Mouse (Mus musculus): Measurements from ENCODE around the gene Slc35a3. TPM values are rescaled to one million over a fixed set of nuclear protein-coding genes. Genes with fewer than 3 reads are reported as not detected.

Gene Slc35a3
- total and polyA plus RNA-seq, 3 experiments: 16.3 to 45.7 (median 24.6) TPM

DNA sequence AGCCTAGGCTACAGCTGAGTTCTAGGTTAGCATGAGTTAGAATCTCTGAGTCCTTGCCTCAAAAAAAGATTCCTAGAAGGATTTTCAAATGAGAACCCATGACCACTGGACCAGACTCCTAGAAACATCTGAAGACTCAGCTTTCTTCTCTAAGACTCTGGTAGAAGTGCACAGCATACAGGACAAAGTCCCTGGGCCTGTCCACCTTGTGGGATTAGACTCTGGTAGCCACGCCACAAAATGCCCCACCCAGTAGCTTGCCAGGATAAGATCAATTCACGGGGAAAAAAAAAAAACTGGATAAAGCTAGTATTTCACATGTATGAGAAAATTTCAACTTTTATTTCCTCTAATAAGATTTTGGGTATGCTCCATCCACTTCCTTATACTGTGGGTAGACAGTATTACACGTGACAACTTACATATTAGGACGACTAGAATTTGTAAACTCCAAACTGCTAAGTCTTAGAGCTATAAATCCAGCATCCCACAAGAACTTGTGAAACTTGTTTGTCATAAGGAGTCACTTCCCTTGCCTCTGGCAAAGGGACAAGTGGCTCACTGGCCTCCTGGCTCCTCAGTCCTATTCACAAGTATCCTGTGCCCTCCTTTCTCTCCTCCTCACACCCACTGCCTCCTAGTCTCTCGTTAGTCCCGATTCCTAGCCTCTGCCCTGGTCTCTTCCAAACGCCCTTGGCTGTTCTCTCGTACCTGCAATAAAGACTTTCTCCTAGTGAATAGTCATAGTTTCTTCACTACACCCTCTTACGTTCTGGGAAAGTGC is 74.7 kb downstream of the Slc35a3 start (continued):
- no peak for TF ChIP-seq ZNF384 (IDR thresholded peaks at IDR 0.05; ENCODE audit: low read depth, low read length)
- TF ChIP-seq MYC (IDR thresholded peaks at IDR 0.05; ENCODE audit: low read depth, low read length): no peak

DNA sequence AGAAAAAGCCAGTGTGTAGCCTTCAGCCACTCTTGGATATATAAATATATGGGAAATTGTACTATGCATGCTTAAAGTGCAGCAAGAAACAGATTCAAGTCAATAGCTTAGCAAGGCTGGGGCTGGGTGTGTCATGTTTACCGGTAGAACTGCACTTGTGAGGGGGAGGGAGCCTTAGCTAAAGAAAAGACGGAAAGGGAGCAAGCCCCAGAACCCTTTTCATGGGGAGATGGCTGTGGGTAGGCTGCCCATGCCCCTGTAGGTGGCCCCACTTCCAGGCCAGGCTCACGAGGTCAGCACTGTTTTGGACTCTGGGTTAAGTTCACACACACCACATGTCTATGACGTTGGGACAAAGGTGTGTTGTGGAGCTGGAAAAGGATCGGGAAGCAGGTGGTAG is 76.8 kb downstream of the Slc35a3 start:
- in situ Hi-C loops (cut with MboI; ENCODE audit: low pct_ligation_motif_present, low pct_unique_long_range_greater_than_20kb, low sequenced_read_pairs): no loop called here
- H3K4me1 ChIP-seq (ENCODE audit: control insufficient read depth in 1 of 2, insufficient read depth in 2 of 2): peaks cover 0 to 7% of the 10 kb centered on the region in 2 experiments; a peak in 2 of 4 replicates
- no peak for DNase-seq (ENCODE audit: extremely low read depth)
- H3K27ac ChIP-seq (ENCODE audit: insufficient read depth, low read depth): no peak overlapping the region
- H3K36me3 ChIP-seq (replicated peaks in 1 of 2; ENCODE audit: control insufficient read depth in 1 of 2, insufficient read depth in 1 of 2, low read length in 1 of 2): peaks cover 53 to 94% of the 10 kb centered on the region in 2 experiments
- H3K4me2 ChIP-seq (ENCODE audit: insufficient read depth, low read depth, poor library complexity, severe bottlenecking): no peak overlapping the region
- H3K9ac ChIP-seq (ENCODE audit: insufficient read depth, low read depth): no peak overlapping the region
- dilution Hi-C loops (cut with MboI; ENCODE audit: extremely low pct_ligation_motif_present, extremely low pct_unique_long_range_greater_than_20kb, low sequenced_read_pairs): no loop called here
- H3K4me3 ChIP-seq (replicated peaks in 1 of 3; ENCODE audit: low read depth in 2 of 3, low read length in 2 of 3, poor library complexity in 1 of 3): no peak overlapping the region
- H3K9me3 ChIP-seq (replicated peaks; ENCODE audit: low read length): no peaks in the 10 kb centered on the region
- H3K79me2 ChIP-seq (replicated peaks; ENCODE audit: control insufficient read depth, extremely low read depth, insufficient read depth, poor library complexity, severe bottlenecking): no peaks in the 10 kb centered on the region; the same call in 1 of the 2 replicates
- no peak for TF ChIP-seq RAD21 (IDR thresholded peaks at IDR 0.05; ENCODE audit: low read depth, low read length)
- no peak for TF ChIP-seq ZKSCAN1 (IDR thresholded peaks at IDR 0.05; ENCODE audit: borderline replicate concordance, low read depth, low read length)
- TF ChIP-seq NRF1 (IDR thresholded peaks at IDR 0.05; ENCODE audit: low read depth, low read length): no peak
- no peak for TF ChIP-seq JUND (conservative IDR thresholded peaks at IDR 0.05; ENCODE audit: low read depth, low read length)
- no peak for TF ChIP-seq SMC3 (IDR thresholded peaks at IDR 0.05; ENCODE audit: low read depth, low read length)
- no peak for TF ChIP-seq JUN (IDR thresholded peaks at IDR 0.05; ENCODE audit: insufficient read depth, low read depth, low read length)
- no peak for TF ChIP-seq USF1 (IDR thresholded peaks at IDR 0.05; ENCODE audit: low read depth, low read length)
- TF ChIP-seq KAT2A (IDR thresholded peaks at IDR 0.05; ENCODE audit: insufficient replicate concordance, low read length): no peak
- TF ChIP-seq ELF1 (IDR thresholded peaks at IDR 0.05; ENCODE audit: low read depth, low read length): no peak
- TF ChIP-seq HCFC1 (IDR thresholded peaks at IDR 0.05; ENCODE audit: low read depth, low read length): no peak
- H3K27me3 ChIP-seq (replicated peaks): no peaks in the 10 kb centered on the region

DNA sequence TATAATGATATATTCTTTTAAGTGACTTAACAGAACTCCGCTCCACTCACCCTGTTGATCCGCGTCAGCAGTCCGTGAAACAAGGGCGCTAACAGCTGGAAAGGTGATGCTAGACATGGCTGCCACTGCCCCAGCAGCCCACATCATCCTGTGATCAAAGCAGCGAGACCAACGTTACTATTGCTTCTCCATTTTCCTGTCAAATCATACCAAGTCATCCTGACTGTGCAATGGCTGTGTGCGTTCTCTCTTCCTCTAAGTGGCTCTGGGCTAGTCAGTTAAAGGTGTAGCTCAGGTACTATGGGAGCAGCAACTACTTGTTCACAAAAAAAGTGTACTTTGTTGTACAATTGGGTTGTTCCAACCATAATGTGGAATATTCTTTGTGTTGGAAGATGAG is 77.8 kb downstream of the Slc35a3 start:
- DNase-seq (ENCODE audit: extremely low read depth): no peak

More for the DNA sequence above, 77.8 kb downstream of the Slc35a3 start:
- Histone ChIP-seq H3K9me3 (replicated peaks; ENCODE audit: low read length) (no peaks in the 10 kb centered on the region), H3K79me2 (replicated peaks; ENCODE audit: control insufficient read depth, extremely low read depth, insufficient read depth, poor library complexity, severe bottlenecking) (no peaks in the 10 kb centered on the region; the same call in 1 of the 2 replicates), H3K9ac (ENCODE audit: insufficient read depth, low read depth) (no peak overlapping the region), H3K4me1 (ENCODE audit: control insufficient read depth in 1 of 2, insufficient read depth in 2 of 2) (peaks cover 0 to 4% of the 10 kb centered on the region in 2 experiments; a peak in 1 of 4 replicates), H3K36me3 (replicated peaks in 1 of 2; ENCODE audit: control insufficient read depth in 1 of 2, insufficient read depth in 1 of 2, low read length in 1 of 2) (peaks cover 52 to 94% of the 10 kb centered on the region in 2 experiments), H3K4me3 (replicated peaks in 1 of 3; ENCODE audit: low read depth in 2 of 3, low read length in 2 of 3, poor library complexity in 1 of 3) (no peak overlapping the region), H3K27me3 (replicated peaks) (no peaks in the 10 kb centered on the region), H3K4me2 (ENCODE audit: insufficient read depth, low read depth, poor library complexity, severe bottlenecking) (no peak overlapping the region), H3K27ac (ENCODE audit: insufficient read depth, low read depth) (no peak overlapping the region)
- no peak for TF ChIP-seq RAD21 (IDR thresholded peaks at IDR 0.05; ENCODE audit: low read depth, low read length)
- no peak for TF ChIP-seq ZKSCAN1 (IDR thresholded peaks at IDR 0.05; ENCODE audit: borderline replicate concordance, low read depth, low read length)
- TF ChIP-seq USF1 (IDR thresholded peaks at IDR 0.05; ENCODE audit: low read depth, low read length): no peak
- TF ChIP-seq NRF1 (IDR thresholded peaks at IDR 0.05; ENCODE audit: low read depth, low read length): no peak
- no peak for TF ChIP-seq ZMIZ1 (IDR thresholded peaks at IDR 0.05; ENCODE audit: low read depth, low read length)
- TF ChIP-seq PAX5 (IDR thresholded peaks at IDR 0.05; ENCODE audit: low read length): no peak
- no peak for TF ChIP-seq KAT2A (IDR thresholded peaks at IDR 0.05; ENCODE audit: insufficient replicate concordance, low read length)
- no peak for TF ChIP-seq MAX (IDR thresholded peaks at IDR 0.05; ENCODE audit: low read length)
- no peak for TF ChIP-seq TBP (conservative IDR thresholded peaks at IDR 0.05; ENCODE audit: low read depth, low read length)
- no peak for TF ChIP-seq MYC (IDR thresholded peaks at IDR 0.05; ENCODE audit: low read depth, low read length)
- TF ChIP-seq UBTF (IDR thresholded peaks at IDR 0.05; ENCODE audit: low read depth, low read length): no peak
- TF ChIP-seq RCOR1 (conservative IDR thresholded peaks at IDR 0.05; ENCODE audit: low read depth, low read length): no peak
- no peak for TF ChIP-seq CHD2 (IDR thresholded peaks at IDR 0.05; ENCODE audit: low read length)
- TF ChIP-seq IRF4 (IDR thresholded peaks at IDR 0.05; ENCODE audit: low read depth, low read length): no peak
- no peak for TF ChIP-seq HCFC1 (IDR thresholded peaks at IDR 0.05; ENCODE audit: low read depth, low read length)
- TF ChIP-seq CTCF (conservative IDR thresholded peaks at IDR 0.05 in 1 of 2, IDR thresholded peaks at IDR 0.05 in 1 of 2; ENCODE audit: low read depth in 2 of 2, low read length in 2 of 2): no peak
- TF ChIP-seq CHD1 (IDR thresholded peaks at IDR 0.05; ENCODE audit: low read depth, low read length): no peak
- in situ Hi-C loops (cut with MboI; ENCODE audit: low pct_ligation_motif_present, low pct_unique_long_range_greater_than_20kb, low sequenced_read_pairs) (no loop called here), dilution Hi-C loops (cut with MboI; ENCODE audit: extremely low pct_ligation_motif_present, extremely low pct_unique_long_range_greater_than_20kb, low sequenced_read_pairs) (no loop called here)
